Mouse (Mus musculus): Measurements from ENCODE around the gene Calhm4.
A peak's percentile ranks its signal among the peaks of the same experiment; 100 is the strongest.
"Not testable (repeated sequence)": the region's sequence is repeated elsewhere in the genome, so short reads cannot be mapped to it uniquely, and the experiment has no call there.

The Calhm4 gene

DNA sequence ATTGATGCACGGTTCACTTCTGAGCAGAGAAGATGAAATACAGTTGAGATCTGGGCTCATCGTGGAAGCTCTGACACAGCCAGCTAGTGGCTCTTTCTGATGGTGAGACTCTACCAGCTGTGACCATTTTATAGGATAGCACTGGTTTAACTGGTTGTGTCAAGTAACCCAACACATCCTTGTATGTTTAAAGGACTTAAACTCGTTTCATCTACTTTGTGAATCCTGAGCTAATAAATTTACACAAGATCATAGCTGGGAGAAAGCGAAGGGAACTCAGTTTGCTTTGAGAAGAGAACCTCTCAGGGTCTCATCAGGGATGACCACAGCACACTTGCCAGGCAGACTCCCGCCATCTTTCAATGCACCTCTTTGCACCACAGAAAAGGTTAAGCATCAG, at the start of gene Calhm4:
Gene Calhm4 (minus strand): TSS at position 101 of the 400 bp plus-strand sequence.
- no peak for DNase-seq

DNA sequence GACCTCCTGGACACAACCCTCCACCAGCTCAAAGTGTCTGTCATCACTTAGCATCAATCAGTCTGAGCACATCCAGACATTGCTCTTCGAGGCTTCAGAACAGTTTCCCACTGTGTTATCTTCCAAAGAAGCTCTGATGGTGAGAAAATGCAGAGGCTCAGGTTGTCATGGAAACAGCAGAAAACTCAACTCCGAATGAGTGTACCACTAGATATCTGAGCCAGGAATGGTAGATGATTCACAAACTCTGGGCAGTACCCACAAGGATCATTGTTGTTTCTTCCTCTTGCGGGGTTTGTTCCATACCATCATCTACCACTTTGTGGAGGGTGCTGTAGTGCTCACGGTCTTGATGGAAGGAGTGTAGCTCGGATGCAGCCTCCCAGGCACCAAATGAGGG, 47.8 kb upstream of the Calhm4 start:
- DNase-seq: no peak

- no peak for DNase-seq
These were observed 46.4 kb upstream of the Calhm4 start for GRCm38 (mm10) chr10:34090481-34090880.

GRCm38 (mm10) chr10:34089517-34089916, 45.4 kb upstream of the Calhm4 start:
- DNase-seq: no peak

DNA sequence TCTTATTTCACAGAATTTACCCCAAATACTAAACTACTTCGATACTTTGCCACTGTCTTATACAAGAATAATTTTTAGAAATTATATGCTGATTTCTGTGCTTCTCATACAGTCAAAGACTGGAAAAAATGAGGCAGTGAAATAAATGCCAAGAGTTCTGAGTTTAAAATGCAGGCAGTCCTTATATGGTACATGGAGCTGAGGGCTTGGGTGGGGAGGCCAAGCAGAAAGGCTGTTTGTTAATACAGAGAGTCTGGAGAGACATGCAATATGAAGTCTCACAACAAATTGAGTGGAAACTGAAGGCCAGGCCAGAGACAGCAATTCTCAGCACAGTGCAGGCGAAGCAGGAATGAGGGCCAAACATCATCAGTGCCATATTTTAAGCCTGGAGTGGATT, 44.4 kb upstream of the Calhm4 start:
- no peak for DNase-seq

- DNase-seq: no peak
These were observed 42.4 kb upstream of the Calhm4 start for GRCm38 (mm10) chr10:34086514-34086913.

DNA sequence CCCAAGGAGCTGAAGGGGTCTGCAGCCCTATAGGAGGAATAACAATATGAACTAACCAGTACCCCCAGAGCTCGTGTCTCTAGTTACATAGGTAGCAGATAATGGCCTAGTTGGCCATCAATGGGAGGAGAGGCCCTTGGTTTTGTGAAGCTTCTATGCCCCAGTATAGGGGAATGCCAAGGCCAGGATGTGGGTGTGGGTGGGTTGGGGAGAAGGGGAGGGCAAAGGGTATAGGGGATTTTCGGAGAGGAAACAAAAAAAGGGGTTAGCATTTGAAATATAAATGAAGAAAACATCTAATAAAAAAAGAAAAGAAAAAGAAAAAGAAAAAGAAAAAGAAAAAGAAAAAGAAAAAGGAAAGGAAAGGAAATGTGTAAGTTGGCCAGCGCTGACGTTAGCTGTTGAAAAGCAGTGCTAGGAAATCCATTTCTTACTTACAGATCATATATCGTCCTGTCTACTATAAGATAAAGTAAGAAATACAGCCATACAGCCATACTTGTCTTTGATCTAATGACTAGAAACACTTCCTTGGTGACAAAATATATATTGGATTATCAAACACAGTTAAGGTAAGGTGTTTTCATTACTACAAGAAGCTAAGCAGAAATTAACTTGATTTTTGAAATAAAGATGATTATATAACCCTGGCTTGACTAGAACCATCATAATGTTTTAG, 30.6 kb upstream of the Calhm4 start:
- DNase-seq: no peak

GRCm38 (mm10) chr10:34071650-34072049, 27.5 kb upstream of the Calhm4 start:
- DNase-seq: no peak

- no peak for DNase-seq
These were observed 26.9 kb upstream of the Calhm4 start for GRCm38 (mm10) chr10:34070999-34071492.

GRCm38 (mm10) chr10:34069606-34070005, 25.5 kb upstream of the Calhm4 start:
- no peak for DNase-seq

- no peak for DNase-seq
These were observed 22.5 kb upstream of the Calhm4 start for GRCm38 (mm10) chr10:34066591-34066990.

- DNase-seq: no peak
These were observed 9.9 kb upstream of the Calhm4 start for GRCm38 (mm10) chr10:34053987-34054386.

DNA sequence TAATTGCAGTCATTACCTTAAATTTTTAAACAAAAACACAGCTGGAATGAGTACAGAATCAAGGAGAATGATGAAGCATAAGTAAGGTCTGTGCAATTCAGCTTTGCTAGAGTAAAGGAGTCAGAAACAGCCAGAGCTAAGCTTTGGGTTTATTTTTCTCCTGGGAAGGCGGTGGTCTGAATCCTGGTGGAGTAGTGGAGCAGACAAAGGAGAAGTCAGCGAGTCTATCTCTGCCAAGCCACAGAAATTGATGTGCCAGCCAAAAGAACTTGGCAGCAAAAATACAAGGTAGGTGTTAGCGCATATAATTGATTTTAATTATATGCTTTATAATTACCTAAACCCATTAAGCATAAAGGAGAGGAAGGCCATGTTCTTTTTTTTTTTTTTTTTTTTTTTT, 6.7 kb downstream of the Calhm4 start, which contains the start of gene Trappc3l:
Gene Trappc3l (plus strand): TSS at position 197 of the 400 bp plus-strand sequence.
- no peak for DNase-seq

DNA sequence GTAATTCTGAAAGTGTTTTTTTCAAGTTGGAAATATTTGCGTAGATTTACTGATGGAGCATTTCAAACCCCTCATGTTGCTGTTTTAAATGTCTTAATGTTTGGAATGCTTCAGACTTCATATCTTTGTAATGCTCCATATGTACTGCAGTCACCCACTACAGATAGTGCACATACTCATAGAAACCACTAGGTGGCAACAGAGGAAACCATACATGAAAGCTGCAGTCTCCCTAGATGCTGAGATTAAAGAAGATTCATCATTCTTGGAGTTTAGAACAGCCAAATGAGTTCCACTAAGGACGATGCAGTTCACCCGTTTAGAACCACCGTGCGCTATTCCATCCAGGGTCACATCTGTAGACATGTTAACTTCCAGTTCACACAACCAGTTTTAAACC, 7.5 kb downstream of the Calhm4 start:
- DNase-seq: no peak

GRCm38 (mm10) chr10:34033630-34034305, 10.3 kb downstream of the Calhm4 start:
- peak; percentile 79 for DNase-seq

- DNase-seq: no peak
These were observed 13.8 kb downstream of the Calhm4 start for GRCm38 (mm10) chr10:34030322-34030721.

DNA sequence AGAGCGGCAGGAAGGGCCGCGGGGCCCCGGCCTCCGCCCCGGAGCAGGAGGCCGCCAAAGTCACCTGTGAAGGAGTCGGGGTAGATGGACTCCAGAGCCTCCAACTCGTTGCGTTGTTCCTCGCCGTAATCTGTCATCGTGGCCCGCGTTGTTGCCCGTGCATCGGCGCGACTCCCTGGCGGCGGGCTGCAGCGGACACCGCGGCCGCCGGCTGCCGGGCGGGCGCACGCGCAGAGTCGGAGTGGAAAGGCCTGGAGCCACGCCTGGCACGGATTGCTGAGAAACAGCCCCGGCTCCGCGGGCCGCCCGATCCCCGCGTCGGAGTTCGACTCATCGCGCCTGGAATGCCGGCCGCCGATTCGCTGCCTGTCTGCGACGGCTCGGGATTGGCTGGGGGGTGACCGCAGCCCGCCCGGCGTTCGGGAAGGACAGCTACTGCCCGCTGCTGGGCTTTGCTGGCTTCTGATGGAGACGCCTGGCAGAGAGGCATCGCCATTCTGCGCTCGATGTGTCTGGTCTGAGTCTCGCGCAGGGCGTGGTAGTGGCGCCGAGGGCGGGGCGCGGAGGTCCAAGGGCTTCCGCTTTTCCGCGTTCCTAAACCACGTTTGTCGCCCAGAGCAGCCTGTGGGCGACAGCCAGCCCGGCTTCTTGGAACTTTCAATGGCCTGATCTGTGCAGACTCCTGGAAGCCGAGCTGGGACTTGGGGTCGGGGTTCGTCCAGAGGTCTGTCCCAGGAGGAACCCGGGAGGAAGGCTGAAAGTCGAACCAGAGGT, 24.6 kb downstream of the Calhm4 start, which contains the start of gene Rwdd1:
Gene Rwdd1 (minus strand): TSS at position 323 of the 774 bp plus-strand sequence.
- peak; percentile 96 for DNase-seq

DNA sequence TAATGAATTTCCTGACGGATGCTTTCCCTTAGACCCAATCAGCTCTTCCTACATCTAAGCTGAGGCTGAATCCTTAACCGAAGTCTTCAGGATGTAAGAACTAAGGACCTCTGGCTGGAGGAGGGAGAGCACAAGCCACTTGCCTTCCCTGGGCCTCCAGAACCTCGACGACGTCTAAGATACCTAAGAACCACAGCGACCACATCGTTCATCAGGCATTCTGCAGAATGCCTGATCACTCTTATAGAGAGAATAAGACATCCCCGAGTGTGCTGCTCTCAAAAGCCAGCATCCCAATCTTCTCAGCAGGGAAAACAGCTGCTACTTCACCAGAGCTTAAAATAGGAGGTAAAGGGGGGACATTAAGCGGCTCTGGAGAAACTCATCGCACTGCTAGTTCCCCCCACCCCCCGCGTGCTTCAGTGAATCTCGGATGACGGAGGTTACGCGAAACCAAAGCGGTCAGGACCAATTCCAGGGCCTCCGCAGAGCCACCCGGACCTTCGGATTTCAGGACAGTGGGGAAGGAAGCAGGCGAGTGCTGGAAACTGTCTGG, 25.3 kb downstream of the Calhm4 start:
- DNase-seq: peak; percentile 43

- no peak for DNase-seq
These were observed 30.9 kb downstream of the Calhm4 start for GRCm38 (mm10) chr10:34013241-34013640.

- DNase-seq: no peak
These were observed 31.5 kb downstream of the Calhm4 start for GRCm38 (mm10) chr10:34012581-34012980.

GRCm38 (mm10) chr10:33998397-33998796, 45.7 kb downstream of the Calhm4 start:
- no peak for DNase-seq

GRCm38 (mm10) chr10:33996686-33997085, 47.4 kb downstream of the Calhm4 start:
- not testable (repeated sequence) for DNase-seq

Measured in right cerebral cortex, postnatal 4 days (tissue).